Mouse (Mus musculus): Measurements from ENCODE around the gene Zfp988.
"Not testable (repeated sequence)": the region's sequence is repeated elsewhere in the genome, so short reads cannot be mapped to it uniquely, and the experiment has no call there.

Zfp988 gene

DNA sequence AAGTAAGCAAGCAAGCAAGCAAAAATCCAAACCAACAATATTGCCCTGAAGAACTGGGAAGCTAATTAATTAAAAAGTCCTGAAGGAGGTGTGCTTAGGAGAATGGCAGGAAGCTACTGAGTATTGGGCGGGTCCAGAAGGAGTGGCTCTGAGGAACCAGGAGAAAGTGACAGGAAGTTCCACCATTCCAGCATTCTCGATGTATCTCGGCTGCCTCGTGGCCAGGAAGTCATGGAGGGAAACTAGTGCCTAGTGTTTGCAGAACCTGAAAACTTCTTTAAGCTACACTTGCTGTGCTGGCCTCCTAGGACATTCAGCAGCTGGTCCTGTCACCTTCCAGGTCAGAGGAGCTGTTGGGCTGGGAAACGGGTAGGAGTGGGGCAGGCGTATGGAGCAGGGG, at the start of gene Zfp988:
TSS of gene Zfp988 (plus strand) at position 239 of the 400 bp plus-strand sequence.
- not testable (repeated sequence) for TF ChIP-seq GATA4 (IDR thresholded peaks at IDR 0.05; ENCODE audit: insufficient replicate concordance, low read length)

GRCm38 (mm10) chr4:147338032-147338610, 32.6 kb downstream of the Zfp988 start:
- no peak for TF ChIP-seq GATA4 (IDR thresholded peaks at IDR 0.05; ENCODE audit: insufficient replicate concordance, low read length)

- TF ChIP-seq GATA4 (IDR thresholded peaks at IDR 0.05; ENCODE audit: insufficient replicate concordance, low read length), result not testable (repeated sequence)
Measured at GRCm38 (mm10) chr4:147361003-147361402, 55.5 kb downstream of the Zfp988 start, which contains the start of gene Zfp978. Zfp978 (plus strand) TSS chr4:147361303.

All from liver, adult (tissue).